Mouse (Mus musculus) heart, postnatal 0 days (tissue): ENCODE data around the gene Acp5.

Experiments
- CTCF ChIP-seq: IDR thresholded peaks from 2 replicates; pipeline ENCODE4 v1.5.1; 2016; ENCODE audit warnings: antibody characterized with exemption, control low read depth, low read depth
- EP300 ChIP-seq: IDR thresholded peaks from 2 replicates; pipeline ENCODE4 v1.6.1; 2016; ENCODE audit warnings: antibody characterized with exemption, low read depth

- 0 out of 2 replicates have a peak, but pooled peaks have one; percentile 3 for TF ChIP-seq CTCF
- TF ChIP-seq EP300 = peak; percentile 46; the same call in 1 of the 2 replicates
Measured at GRCm38 (mm10) chr9:22116740-22117426, 18.6 kb downstream of the Acp5 start, which contains the start of gene Elof1.
